ENCODE assay signal across 15 mouse cellular contexts in the genomic region with DNA sequence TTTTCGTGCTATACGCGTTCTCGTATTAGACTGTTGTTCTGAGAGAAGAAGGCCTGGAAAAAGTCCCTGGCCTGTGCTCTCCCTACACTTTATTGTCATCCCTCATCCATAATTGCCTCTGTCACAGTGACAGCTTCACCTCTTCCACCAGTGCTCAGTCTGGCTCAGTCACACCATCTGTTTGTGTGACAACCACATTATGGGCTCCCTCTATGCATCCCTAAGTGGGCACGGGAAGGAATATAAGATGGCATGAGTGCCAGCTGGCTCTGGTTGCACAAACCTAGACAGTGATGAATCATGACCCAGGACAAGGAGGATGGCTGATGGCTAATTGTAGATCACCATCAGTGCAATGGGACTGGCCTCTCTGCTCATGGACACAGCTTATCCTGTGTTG.
DNase-seq lines count a peak whose midpoint lies in the region; ATAC-seq lines count a peak whose summit lies in the region.
"Had no signal": no experiment of that assay in that cellular context is flagged by ENCODE, and none has a peak within 500 bp of the region (broad histone marks: within the 10 kb centered on the region; RNA-seq: fewer than 3 reads in every experiment).

No protein-coding gene starts in this region.

- DNase-seq in forebrain, embryonic 14.5 days (ENCODE audit: low spot score): peak; percentile 72
- DNase-seq in forebrain, embryonic 10.5 days (ENCODE audit: extremely low spot score, low spot score): no peak
- DNase-seq in retina, postnatal 1 day: peak; percentile 44
- DNase-seq in retina, embryonic 14.5 days (ENCODE audit: low spot score): no peak
- DNase-seq in ovary, postnatal 10 days (ENCODE audit: low spot score): no peak
- DNase-seq in testis, postnatal 10 days (ENCODE audit: low spot score): no peak
- DNase-seq: adrenal gland, postnatal 10 days; gastrocnemius, postnatal 36 days had no signal

- H3K4me2 ChIP-seq in forebrain, embryonic 14.5 days (ENCODE audit: low read length): no peak overlapping the region
- no peak overlapping the region for H3K4me2 ChIP-seq in hindbrain, embryonic 15.5 days
- H3K4me2 ChIP-seq in neural tube, embryonic 15.5 days: no peak overlapping the region
- H3K4me2 ChIP-seq: kidney, embryonic 15.5 days; liver, embryonic 11.5 days; lung, embryonic 15.5 days had no signal

- H3K27ac ChIP-seq in forebrain, embryonic 14.5 days (ENCODE audit: low read depth, low read length): peak overlapping the region; percentile 48; the same call in 1 of the 2 replicates
- no peak overlapping the region for H3K27ac ChIP-seq in forebrain, embryonic 10.5 days
- no peak overlapping the region for H3K27ac ChIP-seq in hindbrain, embryonic 15.5 days (replicated peaks)
- H3K27ac ChIP-seq in neural tube, embryonic 15.5 days (replicated peaks): no peak overlapping the region
- H3K27ac ChIP-seq: kidney, embryonic 15.5 days; lung, embryonic 15.5 days had no signal

- no peaks in the 10 kb centered on the region for H3K4me1 ChIP-seq in forebrain, embryonic 14.5 days (ENCODE audit: control insufficient read depth, insufficient read depth, low read length)
- no peaks in the 10 kb centered on the region for H3K4me1 ChIP-seq in forebrain, embryonic 10.5 days
- H3K4me1 ChIP-seq in hindbrain, embryonic 15.5 days (replicated peaks): 0 out of 2 replicates have a peak, but pooled peaks cover 3% of the 10 kb centered on the region
- H3K4me1 ChIP-seq in neural tube, embryonic 15.5 days: peaks cover 3% of the 10 kb centered on the region; the same call in 1 of the 2 replicates
- H3K4me1 ChIP-seq: kidney, embryonic 15.5 days; lung, embryonic 15.5 days had no signal

- H3K9me3 ChIP-seq in forebrain, embryonic 14.5 days (replicated peaks; ENCODE audit: control insufficient read depth, low read length): no peaks in the 10 kb centered on the region
- no peaks in the 10 kb centered on the region for H3K9me3 ChIP-seq in forebrain, embryonic 10.5 days
- H3K9me3 ChIP-seq in hindbrain, embryonic 15.5 days: no peaks in the 10 kb centered on the region
- H3K9me3 ChIP-seq in neural tube, embryonic 15.5 days (replicated peaks): no peaks in the 10 kb centered on the region
- H3K9me3 ChIP-seq: G1E; kidney, embryonic 15.5 days; lung, embryonic 15.5 days had no signal

- peak; percentile 88 for ATAC-seq in forebrain, embryonic 14.5 days
- peak; percentile 93 for ATAC-seq in hindbrain, embryonic 15.5 days (ENCODE audit: low FRiP score, low read depth)
- peak; percentile 66; the same call in 1 of the 2 replicates for ATAC-seq in neural tube, embryonic 15.5 days (ENCODE audit: low FRiP score)

- WGBS in forebrain, embryonic 14.5 days: 63% methylated on average over 5 of the region's 5 CpGs
- WGBS in forebrain, embryonic 10.5 days: 92% methylated on average over 5 of the region's 5 CpGs
- 45% methylated on average over 5 of the region's 5 CpGs for WGBS in hindbrain, embryonic 15.5 days
- 55% methylated on average over 5 of the region's 5 CpGs for WGBS in neural tube, embryonic 15.5 days

- H3K9ac ChIP-seq in forebrain, embryonic 14.5 days (ENCODE audit: low read length): no peak overlapping the region
- H3K9ac ChIP-seq in hindbrain, embryonic 15.5 days: no peak overlapping the region
- H3K9ac ChIP-seq in neural tube, embryonic 15.5 days (replicated peaks): no peak overlapping the region
- H3K9ac ChIP-seq: kidney, embryonic 15.5 days; lung, embryonic 15.5 days had no signal

- no peak overlapping the region for H3K4me3 ChIP-seq in forebrain, embryonic 14.5 days (ENCODE audit: low read depth, low read length)
- no peak overlapping the region for H3K4me3 ChIP-seq in forebrain, embryonic 10.5 days
- H3K4me3 ChIP-seq in hindbrain, embryonic 15.5 days: no peak overlapping the region
- no peak overlapping the region for H3K4me3 ChIP-seq in neural tube, embryonic 15.5 days (replicated peaks)
- H3K4me3 ChIP-seq: erythroblast, embryonic 14.5 days; kidney, embryonic 15.5 days; lung, embryonic 15.5 days had no signal

- H3K36me3 ChIP-seq in forebrain, embryonic 14.5 days (ENCODE audit: control insufficient read depth, insufficient read depth, low read length): no peaks in the 10 kb centered on the region
- H3K36me3 ChIP-seq in forebrain, embryonic 10.5 days (replicated peaks): no peaks in the 10 kb centered on the region
- H3K36me3 ChIP-seq in hindbrain, embryonic 15.5 days: no peaks in the 10 kb centered on the region
- no peaks in the 10 kb centered on the region for H3K36me3 ChIP-seq in neural tube, embryonic 15.5 days
- H3K36me3 ChIP-seq: G1E; kidney, embryonic 15.5 days; lung, embryonic 15.5 days had no signal

- no peaks in the 10 kb centered on the region for H3K27me3 ChIP-seq in forebrain, embryonic 14.5 days (replicated peaks; ENCODE audit: control insufficient read depth, insufficient read depth, low read length)
- H3K27me3 ChIP-seq in forebrain, embryonic 10.5 days (ENCODE audit: poor library complexity, severe bottlenecking): no peaks in the 10 kb centered on the region
- H3K27me3 ChIP-seq in hindbrain, embryonic 15.5 days: no peaks in the 10 kb centered on the region
- no peaks in the 10 kb centered on the region for H3K27me3 ChIP-seq in neural tube, embryonic 15.5 days (replicated peaks)
- H3K27me3 ChIP-seq: kidney, embryonic 15.5 days; lung, embryonic 15.5 days had no signal

Comparison
In these comparisons a context has a peak if more than half of its experiments do, and no peak if none do; other contexts are left out.
1. DNase-seq: peak in forebrain, embryonic 14.5 days (single experiment) and retina, postnatal 1 day (single experiment); none in forebrain, embryonic 10.5 days (single experiment), retina, embryonic 14.5 days (single experiment), ovary, postnatal 10 days (single experiment) and testis, postnatal 10 days (single experiment).
2. Peak in every context shown above with its lines, with median percentiles within 50 percentile points of each other: ATAC-seq.